Mouse (Mus musculus): ENCODE results near the gene Armc10.

DNA sequence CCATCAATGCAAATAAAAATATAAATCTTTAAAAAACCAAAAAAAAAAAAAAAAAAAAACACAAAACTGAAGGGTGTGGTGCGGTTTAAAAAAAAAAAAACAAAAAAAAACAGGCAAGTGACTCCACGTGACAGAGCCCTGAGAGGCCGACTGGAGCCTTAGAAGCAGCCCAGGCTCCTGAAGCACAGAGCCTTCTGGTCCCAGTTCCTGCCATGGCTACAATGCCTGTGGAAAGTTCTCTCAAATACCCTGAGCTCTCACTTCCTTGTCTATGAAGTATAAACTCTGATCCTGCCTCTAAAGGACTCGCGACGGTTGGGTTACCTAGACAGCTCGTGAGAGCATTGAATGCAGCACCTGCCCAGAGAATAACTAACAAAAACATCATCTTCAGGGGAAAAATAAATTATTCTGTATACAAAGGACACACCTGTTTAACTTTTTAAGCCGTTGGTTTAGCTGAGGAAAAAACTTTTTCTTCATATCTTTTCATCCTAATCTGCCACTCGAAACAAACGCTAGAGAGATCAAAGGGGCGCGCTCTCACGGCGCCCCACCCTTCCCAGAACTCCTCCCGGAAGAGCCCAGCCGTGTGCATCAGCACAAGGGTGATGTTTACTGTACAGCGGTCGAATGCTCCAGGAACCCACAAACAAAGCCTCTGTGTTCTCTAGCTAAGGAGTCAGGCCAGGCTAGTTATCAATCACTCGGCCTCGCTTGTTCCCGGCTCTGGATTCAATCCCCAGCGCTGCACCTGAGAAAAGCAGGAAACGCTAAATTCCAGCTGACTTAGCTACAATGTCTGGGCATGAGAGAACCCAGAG, 27.4 kb downstream of the Armc10 start:
- no peak for TF ChIP-seq POLR2A (IDR thresholded peaks at IDR 0.05; ENCODE audit: borderline replicate concordance, insufficient read depth, low read length)
- TF ChIP-seq CTCF (IDR thresholded peaks at IDR 0.05; ENCODE audit: borderline replicate concordance, insufficient read depth, low read depth, low read length), result no peak

Data from cerebellum, adult 2 months (tissue).